Mouse (Mus musculus) left cerebral cortex, adult 11 months (tissue): ENCODE measurements around the gene Ccdc65.
"Not testable (repeated sequence)": the region's sequence is repeated elsewhere in the genome, so short reads cannot be mapped to it uniquely, and the experiment has no call there.

Experiments used
- DNase-seq: peaks from one replicate; pipeline ENCODE4 v3.0.0; 2022; ENCODE audit warnings: low spot score

The Ccdc65 gene

DNA sequence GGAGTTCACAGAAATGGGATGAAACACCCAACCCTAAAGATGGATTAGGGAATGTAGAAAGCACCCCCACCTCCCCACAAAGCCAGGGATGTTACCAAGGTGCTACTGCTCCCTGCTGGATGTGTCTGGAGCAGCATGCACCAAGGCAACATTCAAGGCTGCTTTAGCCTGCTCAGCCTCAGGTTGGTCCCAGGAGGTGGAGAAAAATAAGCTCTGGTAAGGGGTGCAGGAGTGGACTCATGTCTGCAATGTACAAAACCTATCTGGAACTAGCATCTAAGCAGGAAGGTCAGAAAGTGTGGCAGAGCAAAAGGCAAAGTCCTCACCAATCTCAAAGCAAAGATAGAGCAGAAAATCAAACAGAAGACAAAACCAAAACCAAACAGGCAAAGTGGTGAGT lies 29.9 kb downstream of the Ccdc65 start:
- no peak for DNase-seq

DNA sequence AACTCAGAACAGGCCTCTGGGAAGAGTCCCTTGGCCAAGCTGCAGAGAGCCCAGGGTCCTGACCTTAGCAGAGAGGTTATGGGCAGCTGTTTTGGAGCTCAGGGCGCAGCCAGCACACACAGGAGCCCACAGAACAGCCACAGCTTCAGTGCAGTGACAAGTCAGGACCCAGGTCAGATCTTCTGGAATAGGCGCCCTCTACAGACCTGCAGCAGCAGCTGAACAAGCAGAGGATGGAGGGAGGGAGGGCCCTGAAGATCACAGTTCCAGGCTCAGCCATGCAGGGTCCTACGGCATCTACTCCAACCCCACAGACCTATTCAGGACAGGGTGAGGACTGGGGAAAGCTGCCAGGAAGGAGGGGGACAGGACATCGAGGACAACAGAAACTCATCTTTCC lies 30.8 kb downstream of the Ccdc65 start:
- DNase-seq: no peak

DNA sequence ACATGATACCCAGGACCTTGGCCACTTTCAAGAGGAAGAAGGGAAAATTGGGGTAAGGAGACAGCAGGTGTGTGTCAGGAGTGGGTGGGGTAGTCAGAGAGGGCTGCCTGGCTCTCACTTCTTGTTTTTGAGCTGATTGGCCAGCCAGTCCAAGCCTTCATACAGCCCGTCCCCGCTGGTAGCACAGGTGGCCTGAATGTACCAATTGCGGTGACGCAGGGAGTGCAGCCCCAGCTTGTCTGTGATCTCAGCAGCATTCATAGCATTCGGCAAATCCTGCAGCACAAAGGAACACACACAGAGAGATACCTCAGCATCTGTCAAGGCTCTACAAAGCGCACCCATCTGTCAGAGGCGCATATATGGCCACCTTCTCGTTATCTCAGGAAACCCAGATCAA lies 32.2 kb downstream of the Ccdc65 start:
- no peak for DNase-seq

DNA sequence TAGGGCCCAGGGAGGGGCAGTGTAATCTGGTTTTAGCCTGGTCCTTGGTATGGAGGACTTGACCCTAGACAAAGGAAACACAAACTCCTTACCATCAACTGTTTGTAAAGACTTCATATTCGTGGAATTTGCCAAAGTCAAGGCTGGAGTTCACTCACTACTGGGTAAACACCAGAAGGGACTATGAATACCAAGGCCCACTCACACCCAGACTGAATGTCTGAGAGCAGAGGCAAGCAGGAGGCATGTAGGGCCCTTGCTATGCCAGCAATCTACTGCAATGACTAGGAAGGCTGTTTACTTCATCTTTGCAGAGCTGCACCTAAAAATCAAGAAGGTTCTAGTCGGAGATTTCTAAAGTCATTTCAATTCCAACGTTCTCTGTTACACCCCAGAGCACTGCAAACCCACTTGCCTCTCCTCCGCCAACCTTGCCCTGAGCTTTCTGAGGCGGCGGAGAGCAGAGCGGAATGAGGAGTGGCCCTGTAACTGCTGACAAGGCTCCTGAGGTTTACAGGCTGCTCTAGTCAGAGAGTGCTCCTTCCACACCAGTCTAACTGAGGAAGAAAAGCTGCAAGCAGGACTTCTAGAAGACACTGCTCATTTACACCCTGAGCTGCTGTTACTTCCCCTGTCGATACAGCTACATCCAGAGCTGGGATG lies 34.9 kb downstream of the Ccdc65 start:
- DNase-seq: no peak

DNA sequence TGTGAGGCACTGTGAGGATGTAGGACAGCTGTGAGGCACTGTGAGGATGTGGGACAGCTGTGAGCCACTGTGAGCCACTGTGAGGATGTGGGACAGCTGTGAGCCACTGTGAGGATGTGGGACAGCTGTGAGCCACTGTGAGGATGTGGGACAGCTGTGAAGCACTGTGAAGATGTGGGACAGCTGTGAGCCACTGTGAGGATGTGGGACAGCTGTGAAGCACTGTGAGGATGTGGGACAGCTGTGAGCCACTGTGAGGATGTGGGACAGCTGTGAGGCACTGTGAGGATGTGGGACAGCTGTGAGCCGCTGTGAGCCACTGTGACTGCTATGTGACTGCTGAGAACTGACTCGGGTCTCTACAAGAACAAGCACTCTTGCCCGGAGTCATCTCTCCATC lies 35.9 kb downstream of the Ccdc65 start:
- DNase-seq: not testable (repeated sequence)

DNA sequence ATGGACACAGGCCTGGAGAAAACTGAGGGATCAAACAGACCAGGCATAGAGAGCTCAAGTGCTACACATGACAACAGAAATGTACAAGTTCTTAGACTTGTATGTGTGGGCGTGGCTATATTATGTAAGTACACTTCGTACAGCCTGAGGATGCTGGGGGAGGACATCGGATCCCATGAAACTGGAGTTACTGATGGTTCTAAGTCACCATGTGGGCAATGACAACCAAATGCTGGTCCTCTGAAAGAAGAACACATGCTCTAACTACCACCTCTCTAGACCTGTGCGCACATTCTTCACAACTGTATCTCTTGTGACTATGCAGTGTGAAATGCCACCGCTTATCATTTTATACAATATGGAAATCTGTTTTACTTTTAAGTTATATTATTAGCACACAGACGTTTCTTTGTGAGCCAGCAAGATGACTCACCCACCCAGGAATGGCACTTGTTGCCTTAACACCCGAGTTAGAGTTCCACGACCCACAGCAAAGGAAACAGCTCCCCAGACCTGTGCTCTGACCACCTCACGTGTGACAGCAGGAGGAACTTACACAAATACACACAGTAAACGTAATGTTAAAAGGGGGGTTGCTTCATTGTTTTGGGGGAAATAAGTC lies 38.4 kb downstream of the Ccdc65 start:
- DNase-seq: no peak

DNA sequence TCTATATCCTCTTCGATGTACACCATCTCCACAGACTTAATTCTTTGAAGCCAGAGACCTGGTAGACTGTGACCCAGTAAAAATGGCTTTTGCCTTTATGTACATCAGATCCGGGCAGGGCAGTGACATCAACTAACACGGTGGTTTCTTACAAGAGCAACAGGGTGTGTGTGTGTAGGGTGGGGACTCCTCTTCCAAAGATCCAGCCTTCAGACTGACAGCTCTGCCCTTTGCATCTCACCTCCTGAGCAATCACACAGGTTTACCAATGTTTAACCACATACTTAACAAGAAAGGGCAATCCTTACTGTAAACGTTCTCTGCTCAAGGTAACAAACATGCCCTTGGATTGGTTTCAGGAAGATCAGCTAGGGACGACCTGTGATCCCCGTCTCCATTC lies 39.3 kb downstream of the Ccdc65 start:
- DNase-seq: no peak

DNA sequence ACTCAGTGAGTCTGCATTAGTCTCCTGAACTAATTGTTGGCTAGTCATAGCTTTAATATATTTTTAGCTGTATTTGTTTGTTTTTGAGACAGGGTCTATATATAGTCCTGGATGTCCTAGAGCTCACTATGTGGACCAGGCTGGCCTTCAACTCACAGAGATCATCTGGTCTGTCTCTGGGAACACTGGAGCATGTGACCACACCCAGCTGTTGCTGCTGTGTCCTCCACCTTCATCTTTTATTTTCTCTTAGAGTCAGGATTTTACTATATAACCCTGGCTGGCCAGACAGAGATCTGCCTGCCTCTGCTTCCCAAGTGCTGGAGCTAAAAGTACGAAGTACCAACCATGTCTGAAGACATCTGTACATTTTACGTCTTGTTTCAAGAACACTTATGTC lies 41.1 kb downstream of the Ccdc65 start:
- DNase-seq: no peak

DNA sequence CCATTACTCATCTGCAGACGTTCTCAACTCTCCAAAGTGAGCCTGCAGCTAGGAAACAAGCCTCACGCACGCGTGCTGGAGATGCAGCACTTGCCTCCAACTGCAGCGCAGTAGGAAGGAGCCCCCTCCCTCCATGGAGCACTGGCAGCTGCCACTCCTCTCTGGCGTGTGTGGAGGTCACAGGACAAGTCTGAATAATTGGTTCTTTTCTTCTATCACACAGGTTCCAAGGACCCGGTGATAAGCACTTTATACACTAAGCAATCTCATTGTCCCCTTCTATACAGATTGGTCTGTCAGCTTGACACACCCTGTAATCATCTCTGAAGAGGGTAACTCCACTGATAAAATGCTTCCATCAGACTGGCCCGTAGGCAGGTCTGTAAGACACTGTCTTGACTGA lies 45.0 kb downstream of the Ccdc65 start:
- no peak for DNase-seq

DNA sequence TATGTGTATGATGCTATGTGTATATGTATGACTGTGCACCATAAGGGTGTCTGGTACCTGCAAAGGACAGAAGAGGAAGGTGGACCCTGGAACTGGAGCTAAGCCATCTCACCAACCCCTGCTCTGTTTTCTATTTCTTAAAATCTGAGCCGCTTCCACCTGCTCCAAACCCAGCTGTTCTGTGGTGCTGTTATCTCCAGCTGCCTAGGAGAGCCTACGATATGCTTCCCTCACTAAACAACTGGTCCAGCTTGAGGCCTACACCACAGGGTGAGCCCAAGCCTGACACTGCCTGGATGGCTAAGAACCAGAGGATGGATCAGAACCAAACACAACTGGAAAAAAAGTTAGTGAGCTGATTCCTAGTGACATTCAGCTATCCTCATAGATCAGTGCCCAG lies 46.1 kb downstream of the Ccdc65 start:
- DNase-seq: no peak

DNA sequence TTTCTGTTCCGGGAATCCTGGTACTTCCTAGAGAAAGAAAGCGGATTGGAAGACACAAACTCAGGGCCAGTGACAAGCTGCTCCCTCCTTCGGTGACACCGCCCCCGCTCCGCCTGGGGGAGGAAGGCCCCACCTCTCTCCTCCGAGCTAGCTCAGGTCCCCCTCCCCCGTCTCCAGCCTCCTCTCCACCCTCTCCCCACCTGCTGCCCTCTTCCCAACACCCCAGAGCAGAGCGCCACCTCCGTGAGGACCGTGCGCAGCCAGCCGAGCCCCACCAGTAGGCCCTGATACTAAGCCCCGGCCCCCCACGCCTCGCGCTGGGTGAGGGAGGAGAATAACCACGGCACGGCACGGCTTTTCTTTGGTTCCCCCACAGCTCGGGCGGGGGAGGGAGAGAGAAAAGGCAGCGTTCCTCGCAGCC lies 54.2 kb downstream of the Ccdc65 start:
- peak; percentile 66 for DNase-seq

DNA sequence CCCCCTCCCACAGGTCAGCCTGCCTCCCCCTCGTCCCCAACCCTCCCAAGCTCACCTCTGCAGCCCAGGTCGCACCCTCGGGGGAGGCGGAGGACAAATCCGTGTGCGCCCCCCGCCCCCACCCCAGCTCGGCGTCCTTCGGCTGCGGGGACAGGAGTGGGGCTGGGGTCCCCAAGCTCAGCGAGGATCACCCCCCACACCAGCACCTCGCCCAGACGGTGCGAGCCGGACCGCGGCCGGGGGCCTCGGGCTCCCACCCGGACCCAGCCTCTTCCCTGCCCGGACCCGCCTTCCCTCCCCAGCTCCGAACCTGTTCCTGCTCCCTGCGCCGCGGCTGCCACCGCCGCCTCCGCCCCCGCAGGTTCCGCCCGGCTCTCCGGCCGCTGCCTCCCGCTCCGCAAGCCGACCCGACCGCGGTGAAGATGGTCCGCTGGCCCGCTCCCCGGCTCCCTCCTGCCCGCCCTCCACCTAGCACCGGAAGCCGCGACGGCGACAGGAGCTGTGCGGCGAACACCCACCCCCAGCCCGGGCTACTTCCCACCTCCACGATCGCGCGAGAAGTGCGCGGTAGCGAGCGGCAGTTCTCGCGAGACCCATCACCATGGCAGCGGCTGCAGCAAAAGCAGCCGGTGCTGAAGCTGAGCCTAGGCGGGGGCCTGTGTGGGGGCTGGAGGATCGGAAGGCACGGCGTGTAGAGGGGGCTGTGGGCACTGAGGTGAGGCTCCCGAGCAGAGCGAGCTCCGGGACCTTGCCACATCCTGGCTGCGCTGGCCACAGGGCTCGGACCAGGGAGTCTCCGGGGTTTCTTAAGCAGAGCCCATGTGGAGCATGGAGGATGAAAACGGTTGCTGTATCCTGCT lies 54.9 kb downstream of the Ccdc65 start, which contains the start of gene Arf3:
Arf3 (minus strand) TSS at position 545 of the 860 bp plus-strand sequence.
- peak; percentile 92 for DNase-seq

DNA sequence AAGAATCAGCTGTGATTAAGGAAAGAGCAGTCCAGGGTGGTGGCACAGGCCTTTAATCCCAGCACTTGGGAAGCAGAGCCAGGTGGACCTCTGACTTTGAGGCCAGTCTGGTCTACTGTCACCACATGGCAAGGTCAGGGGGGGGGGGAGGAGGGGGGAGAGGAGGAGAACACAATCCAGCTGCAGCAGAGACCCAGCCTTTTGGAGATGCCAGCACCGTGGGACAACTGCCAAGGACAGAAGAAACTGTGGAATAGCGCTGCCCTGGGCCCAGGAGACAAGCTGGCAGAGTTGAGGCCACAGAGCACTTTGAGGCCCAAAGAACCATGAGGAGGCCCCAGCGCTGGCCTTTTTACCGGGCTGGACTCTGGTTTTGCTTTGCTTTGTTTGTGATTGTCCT lies 57.9 kb downstream of the Ccdc65 start:
- DNase-seq: no peak

DNA sequence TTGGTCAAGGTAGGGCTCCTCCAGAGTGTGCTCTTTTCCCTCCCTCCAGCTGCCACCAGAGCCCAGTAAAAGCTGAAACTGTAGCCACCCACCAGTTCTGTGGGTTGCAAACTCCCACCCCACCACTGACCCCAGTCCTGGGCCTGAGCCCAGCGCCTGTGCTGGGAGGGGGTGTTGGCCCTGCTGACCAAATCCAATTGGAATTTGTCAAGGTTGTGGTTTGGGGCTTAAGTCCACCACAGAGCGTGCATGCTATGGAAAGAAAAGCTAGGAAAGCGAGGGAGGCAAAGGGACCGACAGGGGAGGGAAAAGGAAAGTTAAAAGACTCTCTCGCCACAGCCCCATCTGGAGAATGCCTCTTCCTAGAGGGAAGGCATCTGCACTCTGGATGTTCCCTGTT lies 60.3 kb downstream of the Ccdc65 start:
- no peak for DNase-seq

DNA sequence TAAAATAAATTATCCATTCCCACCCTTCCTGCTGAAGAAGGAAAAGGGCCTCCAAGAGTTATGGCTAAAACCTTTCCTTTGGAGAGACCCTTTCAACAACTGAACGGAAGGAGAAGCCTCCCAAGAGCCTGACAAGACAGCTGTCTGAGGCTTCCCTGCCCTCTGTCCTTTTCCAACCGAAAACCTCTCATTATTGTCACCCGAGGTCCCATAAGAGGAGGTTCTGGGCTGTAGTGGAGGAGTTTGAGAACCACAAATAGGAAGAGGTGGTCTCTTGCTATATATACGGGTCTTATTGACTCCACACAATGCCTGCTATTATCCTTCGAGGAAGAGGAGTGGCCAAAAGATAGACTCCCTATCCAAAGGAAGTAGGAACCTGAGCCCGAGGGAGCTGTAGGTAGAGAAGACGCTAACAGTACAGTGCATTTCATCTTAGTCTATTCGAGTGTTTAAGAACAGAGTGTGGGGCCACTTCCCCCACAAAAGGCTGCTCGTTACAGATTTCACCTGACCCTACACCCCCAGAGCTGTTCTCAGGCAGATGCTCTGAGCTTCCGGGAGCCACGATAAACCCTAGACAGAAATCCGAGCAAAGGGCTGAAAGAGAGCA lies 63.9 kb downstream of the Ccdc65 start:
- DNase-seq: no peak

DNA sequence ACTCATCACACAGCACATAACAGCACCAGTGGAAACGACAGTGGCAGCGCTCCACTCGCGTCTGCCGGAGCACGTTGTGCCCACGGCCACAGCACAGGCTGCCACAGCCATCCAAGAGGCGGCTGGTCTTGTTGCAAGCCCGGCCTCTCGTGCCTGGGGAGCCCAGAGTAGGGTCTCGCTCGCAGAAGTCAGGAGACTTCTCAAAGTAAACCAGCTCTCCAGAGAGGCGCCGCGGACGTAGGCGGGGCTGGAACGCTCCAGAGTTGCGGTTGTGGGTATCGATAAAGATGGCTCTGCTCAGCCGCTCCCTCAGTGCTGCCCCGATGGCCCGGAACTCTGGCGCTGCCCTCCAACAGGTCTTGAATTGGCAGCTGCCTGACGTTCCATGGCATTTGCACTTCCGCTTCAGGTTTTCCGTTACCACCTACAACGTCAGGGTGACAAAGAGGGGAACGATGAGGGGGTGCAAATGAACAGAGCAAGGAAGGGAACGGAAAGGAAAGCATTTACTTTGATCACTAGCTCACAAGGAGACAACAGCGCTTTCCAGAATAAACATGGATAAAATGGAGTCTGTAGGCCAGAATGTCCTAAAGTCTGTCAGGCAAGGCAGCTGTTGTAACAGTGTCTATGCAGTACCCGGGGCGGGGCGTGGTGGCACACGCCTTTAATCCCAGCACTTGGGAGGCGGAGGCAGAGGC lies 64.7 kb downstream of the Ccdc65 start:
- no peak for DNase-seq
